In the genomic region with DNA sequence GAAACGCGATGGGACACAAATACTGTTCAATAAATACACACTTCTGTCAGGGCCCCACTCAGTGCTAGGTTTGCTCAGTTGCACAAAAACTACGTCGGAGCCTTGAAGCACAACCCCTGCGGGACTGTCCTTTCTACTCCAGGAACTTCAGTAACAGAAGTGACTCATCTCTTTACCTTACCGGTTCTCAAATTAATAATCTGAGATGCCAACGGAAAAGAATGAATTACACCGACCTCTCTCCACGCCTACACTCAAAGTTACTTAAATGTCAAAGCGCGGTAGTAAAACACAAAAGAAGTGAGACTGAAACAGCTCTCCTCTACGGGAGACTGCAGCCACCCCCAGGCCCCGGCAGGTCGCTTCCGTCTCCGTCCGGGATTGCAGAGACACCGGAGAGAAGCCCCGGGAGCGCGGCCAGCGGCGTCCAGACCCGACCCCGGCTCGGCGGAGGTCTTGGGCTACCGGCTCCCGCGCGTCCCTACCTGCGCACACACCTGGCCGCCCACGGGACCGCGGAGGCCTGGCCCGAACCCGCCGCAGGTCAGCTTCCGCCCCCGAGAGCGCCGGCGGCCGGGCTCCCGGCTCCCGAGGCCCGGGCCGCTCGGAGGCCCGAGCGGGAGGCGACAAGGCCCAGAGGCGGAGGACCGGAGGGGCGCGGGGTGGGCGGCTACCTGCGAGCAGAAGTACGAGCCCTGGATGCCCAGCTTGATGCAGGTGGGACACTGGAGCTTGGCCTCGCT, we compare ENCODE assay signal across 8 mouse cellular contexts. TPM values are rescaled to one million over a fixed set of nuclear protein-coding genes. Genes with fewer than 3 reads are reported as not detected.
DNase-seq lines count a peak whose midpoint lies in the region; ATAC-seq lines count a peak whose summit lies in the region.

No protein-coding gene starts in this region.

- peaks cover 13% of the 10 kb centered on the region; the same call in 1 of the 2 replicates for H3K36me3 ChIP-seq in lung, embryonic 15.5 days
- peaks cover 5% of the 10 kb centered on the region; the same call in 1 of the 2 replicates for H3K36me3 ChIP-seq in hindbrain, embryonic 14.5 days (replicated peaks; ENCODE audit: control insufficient read depth, insufficient read depth)
- H3K36me3 ChIP-seq in macrophage (ENCODE audit: inconsistent target): no peaks in the 10 kb centered on the region

- no peaks in the 10 kb centered on the region for H3K27me3 ChIP-seq in lung, embryonic 15.5 days
- no peaks in the 10 kb centered on the region for H3K27me3 ChIP-seq in hindbrain, embryonic 14.5 days (ENCODE audit: control insufficient read depth, insufficient read depth, low read length)

- peaks cover 51% of the 10 kb centered on the region for H3K79me2 ChIP-seq in macrophage (ENCODE audit: inconsistent target)

- peaks cover 14% of the 10 kb centered on the region for H3K4me1 ChIP-seq in lung, embryonic 15.5 days
- H3K4me1 ChIP-seq in hindbrain, embryonic 14.5 days (replicated peaks; ENCODE audit: control insufficient read depth, insufficient read depth, low read length): peaks cover 11% of the 10 kb centered on the region

- peak overlapping the region; percentile 84 for H3K9ac ChIP-seq in lung, embryonic 15.5 days
- peak overlapping the region; percentile 78 for H3K9ac ChIP-seq in hindbrain, embryonic 14.5 days

- H3K27ac ChIP-seq in lung, embryonic 15.5 days: peak overlapping the region; percentile 72
- peak overlapping the region; percentile 75 for H3K27ac ChIP-seq in hindbrain, embryonic 14.5 days
- H3K27ac ChIP-seq in macrophage: peak overlapping the region; percentile 19; the same call in 1 of the 2 replicates

- ATAC-seq in lung, embryonic 15.5 days (ENCODE audit: borderline replicate concordance, extremely low read depth, low FRiP score, low TSS enrichment): peak; percentile 71
- 0 out of 2 replicates have a peak, but pooled peaks have one; percentile 3 for ATAC-seq in common myeloid progenitor, adult 5-6 weeks (replicated peaks; ENCODE audit: low read depth, poor library complexity, severe bottlenecking)
- ATAC-seq in hindbrain, embryonic 14.5 days (ENCODE audit: low FRiP score): no peak
- no peak for ATAC-seq in megakaryocyte progenitor cell, adult 5-6 weeks (replicated peaks; ENCODE audit: poor library complexity)

- H3K4me2 ChIP-seq in lung, embryonic 15.5 days: peak overlapping the region; percentile 55
- H3K4me2 ChIP-seq in hindbrain, embryonic 14.5 days (replicated peaks): peak overlapping the region; percentile 89

- H3K4me3 ChIP-seq in lung, embryonic 15.5 days: peak overlapping the region; percentile 88
- H3K4me3 ChIP-seq in hindbrain, embryonic 14.5 days (replicated peaks; ENCODE audit: low read length): peak overlapping the region; percentile 79
- peak overlapping the region; percentile 65 for H3K4me3 ChIP-seq in macrophage (ENCODE audit: inconsistent target)

- peak; percentile 49 for DNase-seq in adrenal gland, postnatal 25 days
- no peak for DNase-seq in adrenal gland, adult 8-10 months
- DNase-seq in lung, postnatal 4 days: no peak
- DNase-seq in hindbrain, embryonic 14.5 days (ENCODE audit: low spot score): peak; percentile 29

- H3K9me3 ChIP-seq in lung, embryonic 15.5 days: no peaks in the 10 kb centered on the region
- no peaks in the 10 kb centered on the region for H3K9me3 ChIP-seq in hindbrain, embryonic 14.5 days (ENCODE audit: control insufficient read depth, low read length)

- under 1% methylated on average over 52 of the region's 61 CpGs for WGBS in lung, embryonic 15.5 days
- WGBS in hindbrain, embryonic 14.5 days: under 1% methylated on average over 57 of the region's 61 CpGs
- WGBS in macrophage (ENCODE audit: missing documents): 2% methylated on average over 60 of the region's 61 CpGs

RNA-seq across cellular contexts. Expression of gene Metap1, which starts 0.6 kb away (rescaled TPM):
- 61.0 and 63.3 TPM in 2 replicates for total RNA-seq in adrenal gland, postnatal 25 days (2021)
- total RNA-seq in adrenal gland, adult 8-10 months (2022): 10 to 100 TPM; 53.9 to 62.2 (median 59.2) TPM
- polyA plus RNA-seq in lung, embryonic 15.5 days (2015; fragmentation: Nextera tagmentation; extraction: Ambion mirVana): 44.2 and 46.3 TPM in 2 replicates
- total RNA-seq in common myeloid progenitor, adult 5-6 weeks (2017): 48.5 and 61.1 TPM in 2 replicates
- polyA plus RNA-seq in hindbrain, embryonic 14.5 days (2014; fragmentation: Nextera tagmentation; extraction: Ambion mirVana): 58.3 and 61.9 TPM in 2 replicates
- total RNA-seq in macrophage (2018; cell fraction: chromatin; rRNA removed): 100 to 1,000 TPM in 9 of 26 experiments, 10 to 100 TPM in 17; 45.8 to 159 (median 88.1) TPM
- 10 to 100 TPM; 16.3 to 28.3 (median 23.1) TPM for total RNA-seq in macrophage (2018; cell fraction: cytosol; rRNA removed)
- total RNA-seq in macrophage (2018; cell fraction: nucleus; rRNA removed): 100 to 1,000 TPM in 1 of 26 experiments, 10 to 100 TPM in 25; 29.1 to 111 (median 68.4) TPM
- 20.2 to 38.0 TPM (median 29.5 TPM) in 3 replicates for polyA plus RNA-seq in macrophage (2018)
- 42.0 and 45.9 TPM in 2 replicates for total RNA-seq in megakaryocyte progenitor cell, adult 5-6 weeks (2015)
- 47.6 and 61.4 TPM in 2 replicates for total RNA-seq in megakaryocyte progenitor cell, adult 5-6 weeks (2017)

RNA-seq across cellular contexts. Expression of gene Eif4e, which starts 37.2 kb away (rescaled TPM):
- 168 and 178 TPM in 2 replicates for total RNA-seq in adrenal gland, postnatal 25 days (2021)
- 100 to 1,000 TPM; 145 to 204 (median 162) TPM for total RNA-seq in adrenal gland, adult 8-10 months (2022)
- 343 and 357 TPM in 2 replicates for polyA plus RNA-seq in lung, embryonic 15.5 days (2015; fragmentation: Nextera tagmentation; extraction: Ambion mirVana)
- 197 and 200 TPM in 2 replicates for total RNA-seq in common myeloid progenitor, adult 5-6 weeks (2017)
- polyA plus RNA-seq in hindbrain, embryonic 14.5 days (2014; fragmentation: Nextera tagmentation; extraction: Ambion mirVana): 314 and 377 TPM in 2 replicates
- total RNA-seq in macrophage (2018; cell fraction: chromatin; rRNA removed): 100 to 1,000 TPM in 2 of 26 experiments, 10 to 100 TPM in 24; 18.7 to 150 (median 37.0) TPM
- total RNA-seq in macrophage (2018; cell fraction: cytosol; rRNA removed): 100 to 1,000 TPM in 11 of 26 experiments, 10 to 100 TPM in 15; 60.9 to 124 (median 88.6) TPM
- 100 to 1,000 TPM in 2 of 26 experiments, 10 to 100 TPM in 24; 20.7 to 114 (median 38.6) TPM for total RNA-seq in macrophage (2018; cell fraction: nucleus; rRNA removed)
- 68.5 to 182 TPM (median 95.8 TPM) in 3 replicates for polyA plus RNA-seq in macrophage (2018)
- 424 and 430 TPM in 2 replicates for total RNA-seq in megakaryocyte progenitor cell, adult 5-6 weeks (2015)
- 161 and 224 TPM in 2 replicates for total RNA-seq in megakaryocyte progenitor cell, adult 5-6 weeks (2017)

RNA-seq across cellular contexts. Expression of gene Adh5, which starts 45.9 kb away (rescaled TPM):
- total RNA-seq in adrenal gland, postnatal 25 days (2021): 164 and 196 TPM in 2 replicates
- total RNA-seq in adrenal gland, adult 8-10 months (2022): 100 to 1,000 TPM; 170 to 219 (median 196) TPM
- polyA plus RNA-seq in lung, embryonic 15.5 days (2015; fragmentation: Nextera tagmentation; extraction: Ambion mirVana): 238 and 243 TPM in 2 replicates
- total RNA-seq in common myeloid progenitor, adult 5-6 weeks (2017): 139 and 141 TPM in 2 replicates
- 196 and 198 TPM in 2 replicates for polyA plus RNA-seq in hindbrain, embryonic 14.5 days (2014; fragmentation: Nextera tagmentation; extraction: Ambion mirVana)
- total RNA-seq in macrophage (2018; cell fraction: chromatin; rRNA removed): 10 to 100 TPM in 21 of 26 experiments, 1 to 10 TPM in 5; 6.1 to 50.1 (median 23.7) TPM
- total RNA-seq in macrophage (2018; cell fraction: cytosol; rRNA removed): 10 to 100 TPM; 57.0 to 86.0 (median 71.7) TPM
- 10 to 100 TPM; 15.9 to 57.8 (median 32.3) TPM for total RNA-seq in macrophage (2018; cell fraction: nucleus; rRNA removed)
- polyA plus RNA-seq in macrophage (2018): 51.7 to 94.7 TPM (median 76.1 TPM) in 3 replicates
- 114 and 130 TPM in 2 replicates for total RNA-seq in megakaryocyte progenitor cell, adult 5-6 weeks (2015)
- 125 and 126 TPM in 2 replicates for total RNA-seq in megakaryocyte progenitor cell, adult 5-6 weeks (2017)

Comparison
In these comparisons a context has a peak if more than half of its experiments do, and no peak if none do; other contexts are left out.
1. DNase-seq: peak in adrenal gland, postnatal 25 days (single experiment) and hindbrain, embryonic 14.5 days (single experiment); none in adrenal gland, adult 8-10 months (single experiment) and lung, postnatal 4 days (0 of 2).
2. ATAC-seq: peak in lung, embryonic 15.5 days (single experiment) and common myeloid progenitor, adult 5-6 weeks (single experiment); none in hindbrain, embryonic 14.5 days (single experiment) and megakaryocyte progenitor cell, adult 5-6 weeks (single experiment).
3. H3K27ac ChIP-seq: peak in every context shown above with its lines; median percentile 75 in hindbrain, embryonic 14.5 days; 72 in lung, embryonic 15.5 days; 19 in macrophage.
4. Peak in every context shown above with its lines, with median percentiles within 50 percentile points of each other: H3K4me3 ChIP-seq.